Mouse (Mus musculus) gonadal fat pad, adult 2 months (tissue): ENCODE data around the gene Mark2. TPM values are rescaled to one million over a fixed set of nuclear protein-coding genes. Genes with fewer than 3 reads are reported as not detected.

ENCODE experiments used
- polyA plus RNA-seq: library from polyadenylated mRNA; depleted of rRNA; stranded (reverse); fragments of >200 nt; gene quantifications from 2 replicates; pipeline ENCODE4 v1.2.3, GENCODE M21; 2012; rRNA removed

Gene Mark2
- polyA plus RNA-seq, 1 experiment: 50.9 TPM

Other genes with a start within 250 kb of the Mark2 start
- 0.51 and 0.91 TPM in 2 replicates for gene Flrt1, start 236.1 kb downstream of the Mark2 start, polyA plus RNA-seq
- gene Otub1, start 135.5 kb downstream of the Mark2 start, polyA plus RNA-seq: 121 and 122 TPM in 2 replicates
- gene Cox8a, start 124.2 kb downstream of the Mark2 start, polyA plus RNA-seq: 1,770 and 2,047 TPM in 2 replicates
- 29.7 and 35.5 TPM in 2 replicates for gene Naa40, start 100.7 kb downstream of the Mark2 start, polyA plus RNA-seq
- gene Rcor2, start 74.5 kb downstream of the Mark2 start, polyA plus RNA-seq: 11.7 and 11.8 TPM in 2 replicates
- gene Spindoc, start 41.1 kb upstream of the Mark2 start, polyA plus RNA-seq: 14.7 and 15.5 TPM in 2 replicates
- gene 2700081O15Rik, start 75.8 kb upstream of the Mark2 start, polyA plus RNA-seq: 20.7 and 21.1 TPM in 2 replicates
- gene Rtn3, start 141.4 kb upstream of the Mark2 start, polyA plus RNA-seq: 190 and 205 TPM in 2 replicates
- 33.5 and 40.2 TPM in 2 replicates for gene Atl3, start 152.2 kb upstream of the Mark2 start, polyA plus RNA-seq
- gene Pla2g16, start 215.6 kb upstream of the Mark2 start, polyA plus RNA-seq: 104 and 159 TPM in 2 replicates